Mouse (Mus musculus) ES-Bruce4 (cell line): ENCODE measurements around the gene Gm21988.

Source experiments
- CTCF ChIP-seq: IDR thresholded peaks from one replicate; pipeline ENCODE4 v1.8.1; 2011; ENCODE audit warnings: low read depth, low read length
- EP300 ChIP-seq: IDR thresholded peaks from 2 replicates; pipeline ENCODE4 v1.6.1; 2011; ENCODE audit warnings: low read depth, low read length; ENCODE audit not compliant: insufficient read depth

GRCm38 (mm10) chr11:70212896-70213295, 26.7 kb downstream of the Gm21988 start:
- TF ChIP-seq EP300 (no peak), CTCF (no peak)
